Mouse (Mus musculus) 416B (cell line): ENCODE measurements around the gene Il7r.
"Not testable (repeated sequence)": the region's sequence is repeated elsewhere in the genome, so short reads cannot be mapped to it uniquely, and the experiment has no call there.

Experiments used
- DNase-seq: peaks from one replicate; pipeline ENCODE4 v3.0.0; 2011; ENCODE audit warnings: low read depth

The Il7r gene

DNA sequence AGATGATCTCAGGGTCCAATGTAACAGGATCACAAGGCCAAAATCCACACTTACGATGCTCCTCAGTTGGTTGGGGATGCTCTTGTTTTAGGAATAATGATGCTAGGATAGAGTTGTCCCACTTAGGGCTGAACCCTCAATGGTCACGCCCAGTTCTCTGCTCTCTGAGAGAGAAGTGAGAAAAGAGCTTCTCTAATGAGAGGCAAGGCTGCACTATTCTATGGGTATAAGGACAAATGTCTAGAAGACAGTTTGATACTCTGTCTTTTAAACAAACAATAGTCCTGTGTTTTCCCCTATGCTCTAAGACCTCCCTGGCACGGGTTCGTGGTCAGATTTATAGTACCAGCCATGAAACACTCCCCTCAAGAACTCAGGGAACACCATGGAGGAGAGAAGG lies at the start of gene Il7r:
Gene Il7r, minus strand, starts transcription at position 101 of the 400 bp plus-strand sequence.
- DNase-seq = no peak

DNA sequence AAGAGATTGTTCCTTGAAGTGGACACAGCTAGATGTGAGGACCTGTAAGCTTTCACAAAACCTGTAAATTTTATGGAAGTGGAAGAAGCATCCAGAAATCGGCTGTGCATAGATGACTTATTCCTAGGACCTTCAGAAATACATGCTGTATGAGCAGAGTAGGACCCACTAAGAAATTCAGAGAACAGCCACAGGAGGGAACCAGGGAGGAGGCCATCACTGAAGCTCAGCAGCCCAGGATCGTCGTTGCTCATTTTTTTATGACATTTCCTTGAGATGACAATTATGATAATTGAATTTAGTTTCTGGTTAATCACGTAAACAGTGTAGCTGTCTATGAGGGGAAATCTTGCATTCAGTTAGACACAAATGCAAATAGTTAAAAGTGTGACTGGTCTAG lies 47.3 kb upstream of the Il7r start:
- no peak for DNase-seq

DNA sequence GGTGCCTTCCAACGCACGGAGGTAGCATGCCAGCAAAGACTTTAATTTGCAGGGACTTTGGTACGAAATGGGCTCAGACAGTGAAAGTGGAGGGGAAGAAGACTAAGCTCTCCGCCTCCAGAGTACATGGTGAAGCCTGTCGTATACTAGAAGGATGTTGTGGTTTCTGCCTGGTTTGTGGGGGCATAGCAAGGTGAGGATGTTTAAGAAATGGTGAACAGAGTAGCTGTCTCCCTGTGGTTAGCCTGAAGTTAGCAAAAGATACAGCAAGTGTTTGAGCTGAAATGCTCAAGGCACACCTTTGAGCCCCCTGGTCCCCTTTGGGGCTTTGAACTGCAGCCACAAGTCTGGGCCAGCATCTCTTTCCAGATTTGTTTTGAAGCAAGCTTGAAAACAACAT lies 44.8 kb upstream of the Il7r start:
- no peak for DNase-seq

DNA sequence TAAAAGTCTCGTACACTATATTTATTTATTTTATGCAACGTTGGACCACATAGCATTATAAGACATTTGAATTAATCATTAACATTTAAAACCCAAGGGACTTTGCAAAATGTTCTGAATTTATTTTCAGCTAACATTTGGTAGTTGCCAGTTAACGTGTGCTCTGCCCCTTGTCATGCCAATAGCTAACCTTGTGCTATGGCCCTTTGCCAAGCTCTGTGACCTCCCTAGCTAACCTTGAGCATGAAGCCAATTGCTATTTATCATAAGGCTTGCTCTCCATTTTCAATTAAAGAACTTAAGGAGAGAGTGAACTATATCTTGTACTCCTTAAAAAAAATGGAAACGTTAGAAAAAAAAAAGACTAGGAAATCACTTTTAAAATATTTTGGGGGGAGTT lies 43.4 kb upstream of the Il7r start:
- no peak for DNase-seq

DNA sequence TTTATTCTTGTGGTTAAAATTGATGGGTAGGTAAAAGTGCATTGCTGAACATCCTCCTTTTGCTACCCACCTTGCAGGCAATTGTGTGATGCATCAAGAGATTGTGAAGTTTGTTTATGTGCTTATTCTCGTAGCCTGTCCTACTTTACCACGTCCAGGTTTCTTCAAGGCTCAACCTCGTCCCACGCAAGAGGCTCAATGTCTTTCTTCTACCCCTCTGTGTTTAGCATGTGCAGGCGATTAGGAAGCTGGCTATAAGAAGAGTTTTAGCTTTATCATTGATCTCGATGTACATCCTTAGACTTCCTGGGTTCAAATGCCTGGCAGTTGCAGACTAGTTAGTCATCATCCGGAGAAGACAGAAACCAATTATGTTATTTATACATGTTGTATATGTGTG lies 42.7 kb upstream of the Il7r start:
- DNase-seq = no peak

DNA sequence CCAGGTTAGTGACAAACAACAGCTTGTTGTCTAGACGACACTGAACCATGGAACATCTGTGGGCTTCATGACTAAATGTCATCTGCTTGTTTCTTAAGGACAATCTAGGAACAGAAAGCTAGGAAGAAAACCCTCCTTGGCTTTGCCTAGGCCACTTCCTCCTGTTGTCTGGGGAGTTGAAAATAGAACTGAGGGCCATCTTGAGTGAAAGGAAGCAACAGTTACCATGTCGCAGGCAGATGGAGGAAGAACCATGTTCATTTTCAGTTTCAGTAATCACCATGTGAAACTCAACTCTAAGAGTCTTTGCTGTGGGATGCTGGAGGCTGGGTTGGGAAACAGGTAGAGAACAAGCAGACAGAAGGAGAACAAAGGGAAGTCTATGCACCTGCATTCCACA lies 41.9 kb upstream of the Il7r start:
- DNase-seq = no peak

DNA sequence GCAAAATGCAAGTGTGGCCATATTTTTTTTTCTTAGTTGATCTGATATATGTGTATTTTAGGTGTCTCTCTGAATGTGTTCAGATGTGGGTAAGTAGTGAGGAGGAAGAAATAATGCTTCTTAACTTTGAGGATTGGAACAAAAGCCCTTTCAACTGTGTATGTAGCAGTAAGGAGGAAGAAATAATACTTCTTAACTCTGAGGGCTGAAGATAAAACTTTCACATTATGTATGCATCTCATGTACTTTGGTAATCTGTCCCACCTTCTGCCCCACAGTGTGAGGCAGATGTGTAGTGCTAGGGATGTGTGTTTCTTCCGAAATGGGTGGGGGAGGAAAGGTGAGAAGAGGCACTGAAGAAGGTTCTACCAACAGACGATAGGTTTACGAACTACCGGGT lies 37.3 kb upstream of the Il7r start:
- no peak for DNase-seq

DNA sequence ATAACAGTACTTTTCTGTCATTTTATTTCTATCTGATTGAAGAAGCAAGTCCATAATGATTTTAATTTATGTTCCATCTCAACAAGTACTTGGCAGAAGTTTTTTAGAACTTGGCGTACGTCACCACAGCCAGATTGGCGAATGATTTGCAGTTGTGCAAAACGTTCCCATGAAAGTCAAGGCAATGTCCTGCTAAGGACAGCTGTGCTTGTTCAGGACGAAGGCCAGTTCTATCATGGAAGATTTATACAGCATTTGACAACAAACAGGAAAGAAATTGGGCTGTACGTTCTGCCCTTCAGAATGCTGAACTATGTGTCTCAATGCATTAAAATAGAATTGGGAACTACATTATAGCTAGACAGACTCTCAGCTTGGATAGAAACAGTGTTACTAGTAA lies 35.4 kb upstream of the Il7r start:
- no peak for DNase-seq

DNA sequence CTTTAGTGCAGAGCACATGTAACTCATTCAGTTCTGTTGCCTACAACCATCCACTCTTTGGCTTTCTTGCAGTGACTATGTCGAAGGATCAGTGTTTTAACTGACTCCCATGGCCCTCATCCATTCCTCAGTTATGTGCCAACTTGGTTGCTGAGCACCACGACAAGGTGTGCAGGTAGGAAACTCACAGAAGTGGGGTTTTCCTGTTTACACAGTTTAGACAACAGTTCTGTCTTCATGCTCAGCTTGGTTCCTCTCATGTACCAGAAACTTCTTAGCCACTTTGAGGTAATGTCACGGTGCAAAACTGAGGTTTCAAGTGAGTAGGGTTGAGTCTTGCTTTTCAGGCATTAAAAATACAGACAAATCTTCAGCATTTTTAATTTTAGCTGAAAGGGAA lies 34.2 kb upstream of the Il7r start:
- no peak for DNase-seq

DNA sequence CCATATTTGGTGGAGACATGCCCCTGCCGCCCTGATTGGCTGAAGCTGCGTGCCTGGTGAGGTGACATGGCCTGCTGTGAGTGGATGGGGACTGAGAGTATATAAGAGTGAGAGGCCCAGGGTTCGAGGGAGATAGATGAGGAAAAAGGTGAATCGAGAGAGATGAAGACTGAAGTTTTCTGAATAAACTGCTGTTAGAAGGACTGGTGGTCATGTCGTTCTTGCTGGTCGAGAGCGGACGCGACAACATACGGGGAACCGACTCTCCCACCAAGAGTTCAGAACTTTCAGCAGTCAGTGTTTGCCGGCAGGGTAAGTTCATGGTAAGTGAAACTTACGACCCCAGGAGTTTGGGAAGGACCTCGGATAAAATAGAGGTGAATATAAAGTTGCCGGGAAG lies 27.3 kb upstream of the Il7r start:
- DNase-seq = not testable (repeated sequence)

DNA sequence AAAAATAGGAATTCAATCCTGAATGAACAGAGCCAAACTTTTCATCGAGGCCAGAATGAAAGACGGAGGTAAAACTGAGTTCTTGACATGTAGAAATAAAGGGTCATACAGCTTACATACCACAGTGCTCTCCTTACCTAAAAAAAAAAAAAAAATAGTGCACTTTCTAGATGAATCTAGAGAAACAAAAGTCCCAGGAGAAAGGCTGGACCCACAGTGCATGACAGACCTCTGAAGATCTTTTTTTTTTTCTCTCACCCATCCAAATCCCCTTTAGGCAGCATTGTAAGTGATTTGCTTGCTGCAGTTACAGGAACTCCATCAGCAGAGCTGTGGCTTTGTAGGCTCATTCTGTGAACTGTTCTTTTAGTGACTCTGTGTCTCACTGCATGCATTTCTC lies 19.0 kb upstream of the Il7r start:
- DNase-seq = no peak

DNA sequence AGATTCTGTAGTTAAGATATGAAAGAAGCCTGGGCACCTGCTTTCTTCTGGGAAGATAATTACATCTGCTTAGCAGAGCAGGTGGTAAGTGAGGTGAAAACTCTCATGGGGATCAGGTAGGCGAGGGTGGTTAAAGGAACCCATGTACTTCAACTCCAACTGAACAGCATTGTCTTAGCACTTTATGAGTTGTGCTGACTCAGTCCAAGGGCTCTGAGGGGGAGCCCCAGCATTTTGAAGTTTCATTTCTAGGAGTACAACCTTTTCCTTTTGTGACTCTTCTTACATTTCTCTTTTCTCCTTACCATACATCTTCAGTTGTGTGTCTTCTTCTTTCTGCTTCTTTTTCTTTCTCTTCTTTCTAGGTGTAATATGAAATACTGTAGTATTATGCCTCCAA lies 5.2 kb upstream of the Il7r start:
- no peak for DNase-seq

DNA sequence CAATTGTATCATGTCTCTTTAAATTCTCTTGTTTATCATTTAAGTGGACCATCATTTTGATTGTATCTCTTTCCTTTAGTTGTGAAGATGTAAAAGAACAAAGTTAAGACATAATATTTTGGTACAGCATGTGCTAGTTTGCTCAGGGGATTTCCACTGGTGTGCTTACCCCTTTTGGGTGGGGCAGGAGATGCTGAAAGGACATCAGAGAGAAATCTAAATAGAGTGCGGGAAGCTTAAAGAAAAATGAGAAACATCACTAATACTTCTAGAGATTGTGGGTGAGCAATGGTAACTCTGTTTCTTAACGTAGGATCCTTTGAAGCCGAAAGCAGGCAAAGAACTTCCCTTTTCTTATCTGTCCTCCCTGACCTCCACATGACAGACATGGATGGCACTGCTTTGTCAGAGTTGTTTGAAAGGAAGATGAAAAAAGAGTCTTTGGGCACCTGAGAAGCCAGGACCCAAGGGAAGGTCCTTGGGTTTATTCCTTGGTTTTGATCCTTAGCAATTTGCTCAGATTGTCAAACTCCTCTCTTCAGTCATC lies 3.5 kb upstream of the Il7r start:
- DNase-seq = no peak

DNA sequence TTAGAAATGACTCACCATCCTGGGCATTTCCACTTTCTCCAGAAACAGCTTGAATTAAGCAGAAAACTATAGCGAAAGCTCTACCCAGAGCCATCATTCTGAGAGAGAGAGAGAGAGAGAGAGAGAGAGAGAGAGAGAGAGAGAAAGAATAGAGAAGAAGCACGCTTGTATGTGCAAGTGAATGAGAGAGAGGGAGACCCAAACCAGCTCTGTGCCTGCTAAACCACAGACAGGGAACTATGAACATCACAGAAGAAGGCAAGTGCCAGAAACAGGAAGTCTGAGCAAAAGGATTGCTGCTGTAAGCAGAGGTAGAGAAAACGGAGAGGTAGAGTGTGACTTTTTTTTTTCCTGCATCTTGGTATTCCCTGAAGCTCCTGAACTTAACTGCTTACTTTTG lies 330 bp downstream of the Il7r start:
- DNase-seq = no peak

DNA sequence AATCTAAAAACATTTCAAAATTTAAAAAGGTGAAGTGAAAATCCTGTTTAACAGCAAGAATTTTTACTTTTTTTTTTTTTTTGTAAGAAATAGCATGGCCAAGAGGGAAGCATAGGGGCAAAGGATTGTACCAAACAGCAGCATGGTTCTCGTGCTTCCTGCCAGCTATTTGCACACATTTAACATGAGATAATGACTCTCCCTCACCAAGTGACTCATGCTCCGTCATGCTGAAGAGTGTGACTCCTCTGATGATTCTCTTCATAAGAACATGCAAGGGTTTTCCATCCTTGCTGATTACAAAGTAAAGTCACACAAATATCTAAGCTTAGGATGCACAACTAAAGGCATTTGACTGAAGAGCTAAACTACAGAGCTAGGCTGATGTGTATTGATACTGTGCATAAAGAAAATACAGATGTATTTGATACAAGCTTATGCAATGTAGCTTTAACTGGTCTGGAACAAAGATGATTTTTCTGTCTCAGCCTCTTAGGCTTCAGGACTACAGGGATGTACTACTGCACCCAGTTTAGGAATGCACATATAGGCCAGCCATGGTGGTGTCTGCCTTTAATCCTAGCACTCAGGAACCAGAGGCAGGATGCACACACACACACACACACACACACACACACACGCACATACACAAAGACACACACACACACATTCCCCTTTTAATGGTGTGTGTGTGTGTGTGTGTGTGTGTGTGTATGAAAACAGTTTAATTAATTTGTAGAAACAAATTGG lies 1.6 kb downstream of the Il7r start:
- DNase-seq = peak; percentile 4

DNA sequence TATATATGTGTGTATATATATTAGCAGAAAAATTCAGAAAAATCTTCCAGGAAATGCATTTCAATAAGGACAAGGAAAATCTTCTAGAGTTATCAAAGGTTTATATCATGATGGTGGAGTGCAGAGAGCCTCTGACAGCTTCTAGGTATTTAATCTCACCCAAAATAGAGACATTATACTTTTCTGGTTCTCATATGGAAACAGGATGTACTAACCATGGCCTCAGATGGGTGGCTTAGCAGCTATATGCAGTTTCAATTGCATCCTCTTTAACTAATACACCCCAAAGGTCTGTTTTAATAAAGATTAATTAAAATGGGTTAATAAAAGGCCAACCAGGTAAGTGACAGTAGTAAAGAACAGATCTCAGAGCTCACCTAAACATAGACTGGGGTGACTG lies 3.6 kb downstream of the Il7r start:
- no peak for DNase-seq

DNA sequence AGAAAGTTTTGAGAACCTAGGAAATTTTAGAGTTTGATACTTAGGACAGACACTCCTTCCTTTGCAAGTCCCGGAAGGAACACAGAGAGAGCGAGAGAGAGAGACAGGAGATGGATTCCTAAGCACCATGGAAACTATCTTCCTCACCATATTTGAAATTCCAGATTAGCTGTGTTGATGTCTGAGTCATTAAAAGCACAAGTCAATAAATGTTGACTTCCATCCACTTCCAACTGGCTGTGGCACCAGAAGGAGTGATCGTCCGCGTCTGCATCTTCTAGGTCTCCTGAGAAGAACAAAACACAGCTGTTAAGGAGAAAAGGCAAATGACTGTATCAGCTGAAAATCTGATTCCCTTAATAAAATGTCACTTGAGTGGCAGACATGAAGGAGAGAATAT lies 5.1 kb downstream of the Il7r start:
- no peak for DNase-seq

DNA sequence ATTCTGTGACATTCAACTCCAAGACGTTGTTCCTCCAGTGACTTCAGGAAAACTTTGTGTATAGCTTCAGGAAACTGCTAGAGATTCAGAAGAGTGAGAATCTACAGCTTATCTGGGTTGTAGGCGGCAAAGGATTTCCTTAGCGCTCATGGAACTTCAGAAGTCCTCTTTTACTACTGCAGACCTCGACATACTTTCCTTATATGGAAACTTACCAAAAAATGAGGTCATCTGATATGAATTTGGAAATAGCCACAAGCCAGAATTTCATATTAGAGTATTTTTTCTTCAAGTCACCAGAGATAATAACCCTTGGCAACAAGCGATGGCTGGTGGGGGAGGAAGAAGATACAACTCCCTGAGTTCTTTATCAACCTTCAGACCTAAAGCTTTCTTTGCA lies 6.0 kb downstream of the Il7r start:
- no peak for DNase-seq

DNA sequence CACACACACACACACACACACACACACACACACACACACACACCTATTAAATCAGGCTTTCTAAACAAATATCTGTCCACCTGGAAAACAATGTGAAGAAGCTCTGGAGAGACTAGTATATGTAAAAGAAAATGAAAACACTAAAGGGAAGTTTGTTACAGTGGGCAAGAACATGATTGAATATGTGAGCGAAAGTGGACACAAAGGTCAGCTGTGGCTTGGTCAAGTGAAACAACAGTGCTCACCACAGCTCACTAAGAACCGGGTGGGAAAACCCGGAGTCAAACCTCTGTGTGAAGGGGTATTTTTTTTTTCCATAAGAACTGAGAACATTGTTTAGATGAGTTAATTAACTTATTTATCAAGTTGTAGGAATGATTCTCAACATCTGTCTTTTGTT lies 6.9 kb downstream of the Il7r start:
- no peak for DNase-seq

DNA sequence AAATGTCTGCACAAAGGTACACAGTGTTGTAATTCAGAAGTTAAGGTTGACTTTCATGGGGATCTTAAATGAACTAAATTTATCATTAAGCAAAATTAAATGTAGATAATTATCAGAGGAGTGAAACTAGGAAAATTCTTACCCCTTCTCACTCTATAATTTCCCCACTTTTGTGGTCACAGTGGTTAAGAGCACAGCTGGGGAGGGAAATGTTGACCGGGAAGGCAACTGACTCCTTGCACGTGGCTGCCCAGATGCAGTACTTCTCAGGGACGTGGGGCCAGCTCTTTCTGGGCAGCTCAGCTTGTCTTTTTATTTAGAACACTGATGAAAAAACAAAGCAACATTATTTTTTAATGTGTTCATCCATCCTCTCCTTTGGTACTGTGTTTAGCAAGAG lies 37.9 kb downstream of the Il7r start:
- DNase-seq = no peak

DNA sequence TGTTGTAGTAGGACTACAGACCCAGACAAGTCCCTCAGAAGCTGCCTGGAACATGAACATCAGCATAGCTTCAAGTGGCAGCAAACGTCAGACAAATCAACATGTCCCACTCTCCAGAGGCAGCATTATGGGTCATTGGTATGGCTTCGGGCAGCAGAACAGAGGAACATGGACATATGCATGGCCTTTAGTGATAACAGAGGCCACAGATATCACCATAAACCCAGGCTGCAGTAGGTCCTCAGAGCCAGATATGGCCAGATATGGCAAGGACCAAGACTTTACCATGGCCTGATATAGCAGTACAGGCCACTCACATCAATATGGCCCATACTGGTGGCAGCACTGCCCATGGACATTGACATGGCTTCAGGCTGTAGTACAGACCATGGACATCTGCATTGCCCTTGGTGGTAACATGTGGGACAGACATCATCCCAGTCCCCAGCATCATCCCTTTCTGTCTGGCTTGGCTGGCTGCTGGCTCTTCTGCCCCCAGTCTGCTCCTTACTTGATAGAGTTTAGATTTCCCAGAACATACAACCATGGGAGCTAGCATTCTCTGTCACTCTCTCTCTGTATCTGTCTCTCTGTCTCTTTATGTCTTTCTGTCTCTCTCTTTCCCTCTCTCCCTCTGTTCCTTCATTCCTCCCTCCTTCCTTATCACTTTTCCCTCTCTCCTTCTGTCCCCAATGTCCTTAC lies 40.4 kb downstream of the Il7r start:
- no peak for DNase-seq

DNA sequence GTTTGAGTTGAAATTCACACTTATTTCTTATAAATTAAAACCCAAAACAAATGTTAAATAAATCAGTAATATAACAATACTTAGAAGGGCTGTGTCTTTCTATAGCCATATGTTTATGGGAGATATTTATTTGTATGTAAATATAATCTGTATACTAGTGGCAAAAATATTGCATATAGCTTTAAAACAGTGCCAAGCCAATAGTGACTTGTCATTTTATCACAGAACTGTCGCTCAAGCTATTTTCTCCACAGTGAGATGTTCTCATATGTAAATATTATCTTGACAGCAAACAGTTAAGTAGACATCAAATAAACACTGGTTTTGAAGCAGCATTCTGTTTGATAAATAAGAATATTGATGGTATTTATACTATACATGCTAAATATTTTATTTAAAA lies 56.8 kb downstream of the Il7r start:
- no peak for DNase-seq

DNA sequence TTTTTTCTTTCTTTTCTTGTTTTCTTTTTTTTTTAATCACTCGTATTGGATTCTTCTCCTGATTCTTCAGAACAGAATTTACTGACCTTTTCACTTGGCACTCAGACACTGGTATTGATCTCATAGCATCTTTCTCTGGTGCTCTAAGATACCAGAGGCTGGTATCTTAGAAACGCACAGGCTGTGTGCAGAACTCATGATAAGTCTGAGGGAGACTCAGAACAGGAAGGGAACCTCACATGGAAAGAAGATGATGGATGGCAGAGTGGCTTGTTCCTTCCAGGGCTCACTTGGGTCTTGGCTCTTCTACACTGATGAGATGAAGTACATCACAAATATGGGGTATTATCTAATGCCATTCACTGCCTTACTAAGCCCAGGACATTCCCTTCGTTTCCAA lies 57.4 kb downstream of the Il7r start:
- DNase-seq = no peak

DNA sequence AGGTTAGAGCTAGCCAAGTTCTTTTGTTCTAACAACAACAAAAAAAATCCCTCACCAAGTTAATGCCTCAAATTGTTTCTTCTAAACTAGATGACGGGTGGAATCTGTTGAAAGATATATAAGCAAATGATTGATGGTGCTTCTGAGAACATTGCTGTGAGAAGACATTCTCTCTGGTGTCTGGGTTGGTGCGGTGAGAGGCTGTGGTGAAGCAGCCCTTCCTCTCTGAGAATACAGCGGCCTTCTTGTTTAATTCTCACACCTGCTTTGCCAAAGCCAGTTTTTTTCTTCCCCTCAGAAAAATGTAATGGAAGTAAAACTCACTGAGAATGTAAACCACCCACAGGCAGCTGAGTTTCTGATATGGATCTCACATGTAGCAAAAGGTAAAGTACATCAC lies 57.8 kb downstream of the Il7r start:
- no peak for DNase-seq
